Mouse (Mus musculus) limb, embryonic 10.5 days (tissue): ENCODE data around the gene Gm21319. TPM values are rescaled to one million over a fixed set of nuclear protein-coding genes. Genes with fewer than 3 reads are reported as not detected.
"Not testable (repeated sequence)": the region's sequence is repeated elsewhere in the genome, so short reads cannot be mapped to it uniquely, and the experiment has no call there.

Experiments used
- DNase-seq: peaks from one replicate; pipeline ENCODE4 v3.0.0-alpha.2; 2017; ENCODE audit warnings: low spot score
- H3K27ac ChIP-seq: fragments of 300-500 bp; sonication (generic); 2 replicates; pipeline ENCODE4 v1.5.1; 2016; ENCODE audit warnings: mild to moderate bottlenecking
- H3K27me3 ChIP-seq: fragments of 300-500 bp; sonication (generic); 2 replicates; pipeline ENCODE4 v1.6.1; 2016; ENCODE audit warnings: low read depth, mild to moderate bottlenecking; ENCODE audit not compliant: poor library complexity, severe bottlenecking
- H3K36me3 ChIP-seq: fragments of 300-500 bp; sonication (generic); 2 replicates; pipeline ENCODE4 v1.6.1; 2016; ENCODE audit warnings: mild to moderate bottlenecking, moderate library complexity
- H3K4me1 ChIP-seq: fragments of 300-500 bp; sonication (generic); 2 replicates; pipeline ENCODE4 v1.6.1; 2016
- H3K4me3 ChIP-seq: fragments of 300-500 bp; sonication (generic); 2 replicates; pipeline ENCODE4 v1.5.1; 2016; ENCODE audit warnings: mild to moderate bottlenecking, moderate library complexity
- H3K9me3 ChIP-seq: fragments of 300-500 bp; sonication (generic); replicated peaks from 2 replicates; pipeline ENCODE4 v1.6.1; 2016; ENCODE audit warnings: mild to moderate bottlenecking
- WGBS: fragments of 180-500 bp; shearing (Covaris S2); methylation state at CpG from one replicate; pipeline ENCODE4 v1.1.7; 2016; 5-methylcytosine and 5-hydroxymethylcytosine counted together
- polyA plus RNA-seq: library from polyadenylated mRNA; unstranded; fragments of >200 nt; fragmentation: Nextera tagmentation; extraction: Ambion mirVana; gene quantifications from 2 replicates; pipeline ENCODE4 v1.2.1, GENCODE M21; 2016

Gm21319 gene
- polyA plus RNA-seq, result not detected in 2 replicates

DNA sequence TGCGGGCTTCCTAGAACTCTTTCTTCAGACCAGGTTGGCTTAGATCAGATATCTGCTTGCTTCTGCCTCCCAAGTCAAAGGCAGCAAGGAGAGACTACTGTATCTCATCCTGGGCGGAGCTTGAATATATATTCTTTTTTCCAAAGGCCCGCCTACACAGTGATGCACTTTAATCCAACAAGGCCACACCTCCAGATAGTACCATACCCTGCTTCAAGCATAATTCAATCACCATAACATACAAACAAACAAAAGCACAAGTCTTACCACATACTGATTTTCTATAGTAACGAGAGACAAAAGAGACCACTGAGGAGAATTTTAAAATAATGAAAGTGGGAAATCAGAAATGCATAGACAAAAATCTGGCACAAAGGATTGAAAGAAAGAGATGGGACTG lies at the start of gene Gm21319:
Gm21319 (minus strand) TSS at position 101 of the 400 bp plus-strand sequence.
- not testable (repeated sequence) for H3K27ac ChIP-seq, H3K27me3 ChIP-seq, H3K36me3 ChIP-seq, DNase-seq, H3K4me3 ChIP-seq, H3K4me1 ChIP-seq, H3K9me3 ChIP-seq
- 91% methylated on average over 4 of the region's 4 CpGs for WGBS

DNA sequence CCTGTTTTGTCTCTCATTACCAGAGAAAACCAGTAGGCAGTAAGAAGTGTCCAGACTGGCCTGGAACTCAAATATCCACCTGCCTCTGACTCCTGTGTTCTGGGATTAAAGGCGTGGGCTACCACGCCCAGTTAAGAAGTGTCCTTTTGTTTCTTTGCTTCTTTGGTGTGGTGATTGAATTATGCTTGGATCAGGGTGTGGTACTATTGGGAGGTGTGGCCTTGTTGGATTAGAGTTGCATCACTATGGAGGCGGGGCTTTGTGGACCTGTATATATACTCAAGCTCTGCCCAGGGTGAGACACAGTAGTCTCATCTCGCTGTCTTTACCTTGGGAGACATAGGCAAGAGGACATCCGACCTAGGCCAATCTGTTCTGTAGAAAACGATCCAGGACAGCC lies 40.7 kb upstream of the Gm21319 start, which contains the start of gene BB287469:
BB287469 (plus strand) TSS at position 301 of the 400 bp plus-strand sequence.
- H3K27me3 ChIP-seq, H3K27ac ChIP-seq, H3K4me1 ChIP-seq, H3K36me3 ChIP-seq, H3K4me3 ChIP-seq, H3K9me3 ChIP-seq, DNase-seq: not testable (repeated sequence)
- WGBS, result 92% methylated on average over 6 of the region's 6 CpGs

DNA sequence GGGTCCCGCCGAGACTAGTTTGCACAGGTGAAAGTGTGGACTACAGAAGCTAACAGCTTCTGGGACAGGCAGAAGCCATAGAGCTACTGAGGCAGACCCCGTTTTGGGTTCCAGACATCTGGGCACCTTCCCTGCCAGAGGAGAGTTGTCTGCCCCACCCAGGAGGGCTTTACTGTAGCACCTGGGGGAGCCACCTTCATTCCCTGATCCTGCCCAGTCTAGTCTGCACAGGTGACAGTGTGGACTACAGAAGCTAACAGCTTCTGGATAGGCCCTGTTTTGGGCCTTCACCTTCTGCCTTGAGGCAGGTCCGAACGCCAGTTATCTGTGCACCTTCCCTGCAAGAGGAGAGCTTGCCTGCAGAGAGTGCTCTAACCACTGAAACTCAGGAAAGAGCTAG lies 22.4 kb upstream of the Gm21319 start:
- H3K27ac ChIP-seq, H3K4me1 ChIP-seq, H3K9me3 ChIP-seq, DNase-seq, H3K27me3 ChIP-seq, H3K4me3 ChIP-seq, H3K36me3 ChIP-seq: not testable (repeated sequence)
- WGBS, result 83% methylated on average over 5 of the region's 5 CpGs

DNA sequence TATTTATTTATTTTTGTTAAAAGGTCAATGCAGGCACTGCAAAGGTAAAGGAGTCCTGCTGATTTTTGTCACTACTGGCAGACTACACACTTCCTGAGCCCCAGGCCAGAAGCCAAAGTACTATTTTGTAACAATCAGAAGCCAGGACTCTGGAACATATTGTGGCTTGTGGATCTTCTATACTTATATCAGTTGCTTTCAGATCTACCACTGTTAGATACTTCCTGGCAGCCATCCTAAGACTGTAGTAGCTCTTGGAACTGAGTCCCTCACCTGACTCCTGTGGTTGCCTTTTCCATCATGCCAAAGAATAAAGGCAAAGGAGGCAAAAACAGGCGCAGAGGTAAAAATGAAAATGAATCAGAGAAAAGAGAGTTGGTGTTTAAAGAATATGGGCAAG lies 19.7 kb upstream of the Gm21319 start, which contains the start of gene Gm21936:
Gm21936 (plus strand) TSS at position 301 of the 400 bp plus-strand sequence.
- WGBS, result 88% methylated on average over 1 of the region's 1 CpGs
- H3K36me3 ChIP-seq, H3K4me1 ChIP-seq, H3K9me3 ChIP-seq, DNase-seq, H3K27ac ChIP-seq, H3K27me3 ChIP-seq, H3K4me3 ChIP-seq: not testable (repeated sequence)

Other genes starting within 250 kb of the Gm21319 start
- not detected in 2 replicates for gene Oog1, start 173.1 kb downstream of the Gm21319 start, polyA plus RNA-seq
- not detected in 2 replicates for gene Gm4027, start 156.9 kb downstream of the Gm21319 start, polyA plus RNA-seq
- not detected in 2 replicates for gene Gm16381, start 131.1 kb downstream of the Gm21319 start, polyA plus RNA-seq
- not detected in 2 replicates for gene Gm21936, start 19.8 kb upstream of the Gm21319 start, polyA plus RNA-seq
- not detected in 2 replicates for gene BB287469, start 40.8 kb upstream of the Gm21319 start, polyA plus RNA-seq
- not detected in 2 replicates for gene Gm2001, start 66.6 kb upstream of the Gm21319 start, polyA plus RNA-seq
- gene Gm2016, start 98.3 kb upstream of the Gm21319 start, polyA plus RNA-seq, result not detected in 2 replicates
- not detected in 2 replicates for gene Gm2022, start 119.6 kb upstream of the Gm21319 start, polyA plus RNA-seq
- not detected in 2 replicates for gene Gm2035, start 144.1 kb upstream of the Gm21319 start, polyA plus RNA-seq
- not detected in 2 replicates for gene Gm2042, start 178.3 kb upstream of the Gm21319 start, polyA plus RNA-seq
- gene Gm2075, start 236.1 kb upstream of the Gm21319 start, polyA plus RNA-seq, result not detected in 2 replicates
- not detected in 2 replicates for gene Gm6803, start 243.0 kb upstream of the Gm21319 start, polyA plus RNA-seq